Mouse (Mus musculus) erythroblast, adult 5-6 weeks (primary cell): ENCODE data around the gene Gins1. TPM values are rescaled to one million over a fixed set of nuclear protein-coding genes. Genes with fewer than 3 reads are reported as not detected.

Source experiments
- ATAC-seq: replicated peaks from 2 replicates; pipeline ENCODE4 v1.8.0; 2016; ENCODE audit warnings: moderate number of reproducible peaks, mild to moderate bottlenecking, moderate TSS enrichment, inconsistent platforms; ENCODE audit not compliant: poor library complexity, low FRiP score, severe bottlenecking
- total RNA-seq, 2 experiments: library from RNA; stranded (forward) in 1 of 2; stranded (reverse) in 1 of 2; fragments of 150-400 nt in 1 of 2; fragments of 200-764, 138-1000 nt in 1 of 2; gene quantifications; 2 replicates each; pipeline versions ENCODE4 v1.2.3 to v1.2.4; 2015 to 2017; ENCODE audit warnings: low replicate concordance in 2 of 2

Gins1 gene
- total RNA-seq (2015; ENCODE audit: low replicate concordance): 6.0 and 21.3 TPM in 2 replicates
- 21.1 and 23.8 TPM in 2 replicates for total RNA-seq (2017; ENCODE audit: low replicate concordance)

DNA sequence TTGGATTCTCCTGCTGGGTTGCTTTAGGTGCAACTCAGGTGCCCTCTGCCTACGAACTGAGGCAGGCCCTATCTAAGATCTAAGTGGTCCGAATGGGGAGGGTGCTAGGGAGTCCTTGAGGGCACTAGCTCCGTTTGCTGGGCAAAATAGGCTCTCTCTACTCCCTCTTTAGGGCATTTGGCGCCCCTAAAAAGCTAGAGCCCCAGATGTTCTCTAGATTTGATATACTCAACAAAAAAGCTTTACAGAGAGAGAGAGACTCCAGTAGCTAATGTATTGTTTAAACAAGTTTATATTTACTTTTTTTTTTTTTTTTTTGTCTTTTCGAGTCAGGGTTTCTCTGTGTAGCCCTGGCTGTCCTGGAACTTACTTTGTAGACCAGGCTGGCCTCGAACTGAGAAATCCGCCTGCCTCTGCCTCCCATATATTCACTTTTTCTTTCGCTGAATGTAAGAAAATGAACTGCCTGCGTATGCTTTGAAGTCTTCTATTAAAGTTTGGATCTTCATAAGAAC, at the start of gene Gins1:
Gins1 (plus strand) TSS at position 465 of the 515 bp plus-strand sequence.
- ATAC-seq: peak; percentile 68

- ATAC-seq: no peak
Observed at GRCm38 (mm10) chr2:150858724-150859487, 46.3 kb upstream of the Gins1 start.

DNA sequence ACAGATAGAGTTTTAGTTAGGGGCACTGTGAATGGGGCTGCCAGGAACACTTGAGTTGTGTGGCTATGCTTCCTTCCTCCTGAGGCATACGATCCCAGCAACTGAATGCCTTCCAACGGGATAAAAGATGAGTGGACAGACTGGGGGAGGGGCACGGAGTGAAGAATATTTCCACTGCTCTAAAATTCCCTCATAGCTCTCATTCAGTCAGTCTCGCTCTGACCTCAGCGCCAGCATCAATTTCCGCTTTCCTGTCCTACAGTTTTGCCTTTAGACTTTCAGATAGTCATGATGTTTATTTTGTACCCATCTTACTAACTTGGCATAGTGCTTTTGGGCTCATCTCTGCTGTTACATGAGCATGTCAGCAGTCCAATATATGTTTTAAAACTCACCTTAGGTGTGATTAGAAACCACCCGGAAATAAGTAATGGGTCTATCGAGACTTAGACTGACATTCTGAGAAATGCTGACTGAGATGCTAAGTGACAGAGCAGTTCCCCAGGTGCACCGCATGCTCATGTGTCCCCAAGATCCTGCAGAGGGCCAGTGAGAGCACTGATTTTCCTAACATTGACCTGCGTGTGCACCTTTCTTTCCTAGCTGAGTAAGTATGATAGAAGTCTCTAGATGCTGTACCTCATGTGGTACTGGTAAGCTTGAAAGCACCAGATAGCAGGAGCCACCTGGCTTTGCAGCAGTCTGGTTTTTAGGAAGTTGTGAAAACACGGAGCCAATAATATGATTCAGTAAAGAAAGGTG, 45.3 kb upstream of the Gins1 start:
- ATAC-seq: no peak

- ATAC-seq: no peak
Observed at GRCm38 (mm10) chr2:150861128-150861527, 44.1 kb upstream of the Gins1 start.

GRCm38 (mm10) chr2:150867021-150867420, 38.2 kb upstream of the Gins1 start:
- no peak for ATAC-seq

DNA sequence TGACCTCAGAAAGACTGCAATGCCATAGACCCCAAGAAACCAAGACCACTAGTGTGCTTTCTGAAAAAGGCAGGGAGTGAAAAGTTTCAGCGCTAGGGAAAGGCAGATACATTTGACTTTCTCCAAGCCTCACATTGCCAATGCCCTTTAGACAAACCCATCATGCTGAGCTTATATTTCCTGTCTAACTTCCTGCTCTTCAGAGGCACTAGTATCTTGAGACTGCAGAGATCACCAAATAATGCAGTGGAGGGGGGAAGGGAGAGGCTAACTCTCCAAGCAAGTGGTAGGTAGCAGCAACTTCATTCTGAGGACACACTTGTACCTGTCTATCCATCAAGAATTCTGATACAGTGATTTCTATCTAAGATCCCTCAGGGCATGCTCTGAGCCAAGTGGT, 35.8 kb upstream of the Gins1 start:
- no peak for ATAC-seq

DNA sequence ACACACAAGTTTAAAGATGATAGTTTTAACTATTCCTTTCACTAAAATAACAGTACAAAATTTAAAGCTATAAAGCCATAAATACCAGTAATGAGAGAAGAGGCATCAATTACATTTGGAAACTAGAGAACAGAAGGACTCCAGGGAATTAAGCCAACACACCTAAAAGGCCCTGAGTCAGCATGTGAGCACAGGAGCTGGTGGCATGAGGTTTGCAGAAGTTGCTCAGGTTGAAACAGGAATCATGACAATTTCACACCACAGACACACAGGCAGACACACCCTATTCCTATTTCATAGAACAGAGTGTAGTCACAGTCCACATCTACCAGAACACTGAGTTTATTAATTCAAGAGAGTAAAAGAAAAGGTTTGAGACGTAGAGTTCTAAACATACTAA, 30.7 kb upstream of the Gins1 start:
- no peak for ATAC-seq

GRCm38 (mm10) chr2:150875226-150875625, 30.0 kb upstream of the Gins1 start:
- ATAC-seq: no peak

GRCm38 (mm10) chr2:150877561-150877960, 27.6 kb upstream of the Gins1 start:
- no peak for ATAC-seq

GRCm38 (mm10) chr2:150884075-150884778, 21.0 kb upstream of the Gins1 start:
- ATAC-seq: peak; percentile 38; the same call in 1 of the 2 replicates

DNA sequence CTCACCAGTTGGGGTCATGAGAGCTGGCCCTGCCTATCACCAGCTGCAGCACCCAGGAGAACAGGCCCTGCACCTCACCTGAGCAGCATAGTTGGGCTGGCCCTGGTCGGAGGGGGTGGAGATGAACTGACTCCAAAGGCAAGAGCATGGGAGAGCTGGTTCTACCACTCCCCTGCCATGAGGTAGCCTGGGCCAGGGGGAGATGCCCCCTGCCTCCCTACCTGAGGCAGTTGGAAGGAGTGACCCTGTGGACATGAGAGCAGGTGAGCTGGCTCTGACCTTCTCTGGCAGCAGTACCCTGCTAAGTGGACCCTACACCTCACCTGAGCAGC, 20.5 kb upstream of the Gins1 start:
- 0 out of 2 replicates have a peak, but pooled peaks have one; percentile 17 for ATAC-seq

DNA sequence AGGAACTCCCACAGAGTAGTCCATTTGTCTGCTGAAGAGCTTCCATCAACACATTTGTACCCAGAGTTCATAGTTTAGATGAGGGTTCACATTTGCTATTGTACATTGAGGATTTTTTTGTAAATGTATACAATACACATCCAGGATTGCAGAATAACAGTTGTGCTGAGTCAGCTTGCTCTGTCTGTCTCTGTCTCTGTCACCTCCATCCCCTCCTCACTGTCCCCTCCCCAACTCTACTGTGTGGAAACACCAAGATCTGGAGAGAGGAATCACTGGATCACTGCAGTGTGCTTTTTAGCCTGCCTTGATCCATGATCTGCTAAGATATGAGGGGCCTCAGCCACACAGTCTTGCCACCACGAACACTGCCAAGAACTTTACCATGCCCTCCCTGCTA, 19.4 kb upstream of the Gins1 start:
- ATAC-seq: no peak

DNA sequence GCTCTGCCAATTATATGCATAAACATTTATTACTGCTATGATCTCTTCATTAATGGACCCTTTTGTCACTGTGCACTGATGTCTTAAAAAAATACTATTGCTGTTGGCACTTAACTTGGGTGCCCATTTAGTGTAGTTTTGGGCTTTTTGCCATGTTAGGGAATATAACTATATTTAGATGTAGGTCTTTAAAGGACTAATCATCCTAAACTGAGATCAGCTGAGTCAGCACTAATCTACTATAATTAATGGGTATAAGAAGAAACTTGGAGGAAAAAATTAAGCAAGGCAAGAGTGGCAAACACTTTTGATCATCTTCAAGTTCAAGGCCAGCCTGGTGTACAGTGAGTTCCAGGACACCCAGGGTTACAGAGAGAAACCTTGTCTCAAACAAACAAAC, 18.9 kb upstream of the Gins1 start:
- ATAC-seq: no peak

- no peak for ATAC-seq
Observed at GRCm38 (mm10) chr2:150887370-150887769, 17.8 kb upstream of the Gins1 start.

- ATAC-seq: no peak
Observed at GRCm38 (mm10) chr2:150894617-150895267, 10.5 kb upstream of the Gins1 start.

DNA sequence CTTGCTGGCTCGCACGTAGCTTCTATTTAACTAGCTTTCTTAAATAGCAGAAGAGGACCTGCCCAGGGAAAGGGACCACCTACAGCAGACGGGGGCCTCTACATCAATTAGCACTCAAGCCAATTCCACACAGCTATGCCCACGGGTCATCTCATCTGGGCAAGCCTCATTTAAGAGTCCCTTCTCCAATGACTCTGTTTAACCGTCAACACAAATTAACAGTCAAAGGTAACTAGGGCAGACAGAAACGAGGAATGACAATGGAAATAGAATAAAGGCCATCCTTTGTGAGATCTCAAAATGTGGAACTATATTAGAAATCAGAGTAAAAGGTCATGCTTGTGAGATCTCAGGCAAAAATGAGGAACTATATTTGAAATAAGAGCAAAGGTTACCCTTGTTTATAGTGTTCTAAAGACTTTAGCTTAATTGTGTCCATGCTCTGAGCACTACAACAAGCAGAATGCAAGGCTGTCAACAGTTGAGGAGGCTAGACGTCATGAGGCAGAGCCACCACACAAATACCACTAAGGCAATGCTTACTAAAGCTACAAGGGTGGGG, 9.4 kb upstream of the Gins1 start:
- no peak for ATAC-seq

GRCm38 (mm10) chr2:150900341-150900740, 4.9 kb upstream of the Gins1 start:
- ATAC-seq: no peak

- no peak for ATAC-seq
Observed at GRCm38 (mm10) chr2:150902347-150902746, 2.9 kb upstream of the Gins1 start.

GRCm38 (mm10) chr2:150904272-150904935, 796 bp upstream of the Gins1 start, which contains the start of gene Abhd12:
Gene Abhd12, minus strand, starts transcription at chr2:150904741.
- ATAC-seq: peak; percentile 96
